ENCODE assay signal across 16 mouse cellular contexts in genomic region chr10:39682556-39682955, GRCm38 (mm10).
"Had no signal": no experiment of that assay in that cellular context is flagged by ENCODE, and none has a peak within 500 bp of the region (broad histone marks: within the 10 kb centered on the region; RNA-seq: fewer than 3 reads in every experiment).

No protein-coding gene starts in this region.

- H3K36me3 ChIP-seq: stomach, embryonic 15.5 days had no signal

- H3K27ac ChIP-seq: neural tube, embryonic 13.5 days; neural tube, embryonic 15.5 days; stomach, embryonic 15.5 days; stomach, postnatal 0 days had no signal

- DNase-seq: retina, postnatal 1 day; right cerebral cortex, adult 18-20 months; right cerebral cortex, postnatal 14 days; right cerebral cortex, postnatal 25 days; right cerebral cortex, postnatal 4 days; spleen, adult 18-20 months; thymus, adult 18-20 months; thymus, adult 2 months; thymus, postnatal 14 days; thymus, postnatal 25 days; thymus, postnatal 36 days; thymus, postnatal 4 days had no signal

- H3K9ac ChIP-seq: neural tube, embryonic 13.5 days; neural tube, embryonic 15.5 days; stomach, embryonic 15.5 days had no signal

- H3K27me3 ChIP-seq: neural tube, embryonic 13.5 days; neural tube, embryonic 15.5 days; stomach, embryonic 15.5 days had no signal

- H3K9me3 ChIP-seq: neural tube, embryonic 13.5 days; neural tube, embryonic 15.5 days; stomach, embryonic 15.5 days had no signal

- H3K4me2 ChIP-seq: neural tube, embryonic 13.5 days; neural tube, embryonic 15.5 days; stomach, embryonic 15.5 days had no signal

- H3K4me3 ChIP-seq: neural tube, embryonic 13.5 days; neural tube, embryonic 15.5 days; stomach, embryonic 15.5 days had no signal

- H3K4me1 ChIP-seq: stomach, embryonic 15.5 days had no signal
